Mouse (Mus musculus) megakaryocyte, adult 5-6 weeks (primary cell): ENCODE measurements around the gene Rnf40. TPM values are rescaled to one million over a fixed set of nuclear protein-coding genes. Genes with fewer than 3 reads are reported as not detected.
"Not testable (repeated sequence)": the region's sequence is repeated elsewhere in the genome, so short reads cannot be mapped to it uniquely, and the experiment has no call there.

ENCODE experiments used
- ATAC-seq: 2 replicates; pipeline ENCODE4 v1.8.0; 2016; ENCODE audit warnings: mild to moderate bottlenecking, inconsistent platforms; ENCODE audit not compliant: poor library complexity, severe bottlenecking
- total RNA-seq, 2 experiments: library from RNA; stranded (forward) in 1 of 2; stranded (reverse) in 1 of 2; fragments of 153-499, 151-499 nt in 1 of 2; fragments of 221-1000, 200-1000 nt in 1 of 2; gene quantifications; 2 replicates each; pipeline versions ENCODE4 v1.2.3 to v1.2.4; 2015 to 2017

The Rnf40 gene
- total RNA-seq, 2 experiments from 2014 or later = 18.8 to 35.1 TPM

- not testable (repeated sequence) for ATAC-seq
Observed at GRCm38 (mm10) chr7:127647576-127647975, 59.0 kb downstream of the Rnf40 start.

- ATAC-seq = no peak
Observed at GRCm38 (mm10) chr7:127648516-127649201, 60.1 kb downstream of the Rnf40 start.

GRCm38 (mm10) chr7:127649206-127649605 is 60.6 kb downstream of the Rnf40 start:
- ATAC-seq = no peak

- ATAC-seq = no peak
Observed at GRCm38 (mm10) chr7:127651624-127652023, 63.1 kb downstream of the Rnf40 start.

GRCm38 (mm10) chr7:127652050-127652449 is 63.5 kb downstream of the Rnf40 start:
- no peak for ATAC-seq

GRCm38 (mm10) chr7:127654318-127654717 is 65.8 kb downstream of the Rnf40 start:
- ATAC-seq = no peak

Other genes starting within 250 kb of the Rnf40 start
- 2.0 and 2.4 TPM in 2 replicates for gene Zfp768, start 243.2 kb upstream of the Rnf40 start, total RNA-seq (2015)
- gene Zfp768, start 243.2 kb upstream of the Rnf40 start, total RNA-seq (2017) = 3.9 and 4.6 TPM in 2 replicates
- gene Zfp747, start 212.7 kb upstream of the Rnf40 start, total RNA-seq (2015) = 3.2 and 6.1 TPM in 2 replicates
- gene Zfp747, start 212.7 kb upstream of the Rnf40 start, total RNA-seq (2017) = 7.6 and 17.8 TPM in 2 replicates
- gene 9130019O22Rik, start 201.6 kb upstream of the Rnf40 start, total RNA-seq (2015) = 1.8 TPM in 2 replicates
- 5.0 TPM in 2 replicates for gene 9130019O22Rik, start 201.6 kb upstream of the Rnf40 start, total RNA-seq (2017)
- 0.36 and 0.40 TPM in 2 replicates for gene E430018J23Rik, start 195.1 kb upstream of the Rnf40 start, total RNA-seq (2015)
- 1.7 and 2.8 TPM in 2 replicates for gene E430018J23Rik, start 195.1 kb upstream of the Rnf40 start, total RNA-seq (2017)
- 8.5 and 10.5 TPM in 2 replicates for gene Zfp764, start 181.9 kb upstream of the Rnf40 start, total RNA-seq (2015)
- 9.1 and 9.5 TPM in 2 replicates for gene Zfp764, start 181.9 kb upstream of the Rnf40 start, total RNA-seq (2017)
- gene Zfp688, start 166.7 kb upstream of the Rnf40 start, total RNA-seq (2015) = 17.1 and 17.3 TPM in 2 replicates
- gene Zfp688, start 166.7 kb upstream of the Rnf40 start, total RNA-seq (2017) = 7.9 and 14.0 TPM in 2 replicates
- gene Zfp689, start 139.6 kb upstream of the Rnf40 start, total RNA-seq (2015) = 1.2 and 1.6 TPM in 2 replicates
- gene Zfp689, start 139.6 kb upstream of the Rnf40 start, total RNA-seq (2017) = 1.4 and 1.8 TPM in 2 replicates
- 113 and 114 TPM in 2 replicates for gene Prr14, start 129.2 kb upstream of the Rnf40 start, total RNA-seq (2015)
- gene Prr14, start 129.2 kb upstream of the Rnf40 start, total RNA-seq (2017) = 37.0 and 46.2 TPM in 2 replicates
- 115 and 138 TPM in 2 replicates for gene Fbrs, start 109.6 kb upstream of the Rnf40 start, total RNA-seq (2015)
- 28.1 and 38.1 TPM in 2 replicates for gene Fbrs, start 109.6 kb upstream of the Rnf40 start, total RNA-seq (2017)
- 53.0 and 57.0 TPM in 2 replicates for gene Srcap, start 76.8 kb upstream of the Rnf40 start, total RNA-seq (2015)
- gene Srcap, start 76.8 kb upstream of the Rnf40 start, total RNA-seq (2017) = 15.8 and 21.1 TPM in 2 replicates
- gene Gm42715, start 69.2 kb upstream of the Rnf40 start, total RNA-seq (2015) = 14.8 and 16.7 TPM in 2 replicates
- gene Gm42715, start 69.2 kb upstream of the Rnf40 start, total RNA-seq (2017) = 5.4 and 8.3 TPM in 2 replicates
- gene Tmem265, start 27.4 kb upstream of the Rnf40 start, total RNA-seq (2015) = not detected in 2 replicates
- 2.5 TPM in 1 of 2 replicates, not detected in the other for gene Tmem265, start 27.4 kb upstream of the Rnf40 start, total RNA-seq (2017)
- 31.6 and 39.4 TPM in 2 replicates for gene Phkg2, start 15.4 kb upstream of the Rnf40 start, total RNA-seq (2015)
- 25.7 and 30.5 TPM in 2 replicates for gene Phkg2, start 15.4 kb upstream of the Rnf40 start, total RNA-seq (2017)
- 2.6 and 6.3 TPM in 2 replicates for gene Ccdc189, start 172 bp upstream of the Rnf40 start, total RNA-seq (2015)
- gene Ccdc189, start 172 bp upstream of the Rnf40 start, total RNA-seq (2017) = 2.5 and 11.0 TPM in 2 replicates
- gene Zfp629, start 27.0 kb downstream of the Rnf40 start, total RNA-seq (2015) = 3.5 TPM in 2 replicates
- 4.2 and 5.8 TPM in 2 replicates for gene Zfp629, start 27.0 kb downstream of the Rnf40 start, total RNA-seq (2017)
- gene Bcl7c, start 120.2 kb downstream of the Rnf40 start, total RNA-seq (2015) = 30.2 and 37.4 TPM in 2 replicates
- gene Bcl7c, start 120.2 kb downstream of the Rnf40 start, total RNA-seq (2017) = 8.6 and 16.6 TPM in 2 replicates
- gene Ctf1, start 124.0 kb downstream of the Rnf40 start, total RNA-seq (2015) = 0.16 TPM in 1 of 2 replicates, not detected in the other
- 0.29 TPM in 1 of 2 replicates, not detected in the other for gene Ctf1, start 124.0 kb downstream of the Rnf40 start, total RNA-seq (2017)
- gene Ctf2, start 143.4 kb downstream of the Rnf40 start, total RNA-seq (2015) = not detected in 2 replicates
- gene Ctf2, start 143.4 kb downstream of the Rnf40 start, total RNA-seq (2017) = not detected in 2 replicates
- gene Fbxl19, start 155.8 kb downstream of the Rnf40 start, total RNA-seq (2015) = 2.1 TPM in 2 replicates
- gene Fbxl19, start 155.8 kb downstream of the Rnf40 start, total RNA-seq (2017) = 5.8 and 6.2 TPM in 2 replicates
- gene Orai3, start 181.0 kb downstream of the Rnf40 start, total RNA-seq (2015) = 30.9 and 33.7 TPM in 2 replicates
- 29.5 and 32.7 TPM in 2 replicates for gene Orai3, start 181.0 kb downstream of the Rnf40 start, total RNA-seq (2017)
- gene Setd1a, start 187.9 kb downstream of the Rnf40 start, total RNA-seq (2015) = 35.2 and 43.3 TPM in 2 replicates
- gene Setd1a, start 187.9 kb downstream of the Rnf40 start, total RNA-seq (2017) = 7.7 and 9.8 TPM in 2 replicates
- not detected in 2 replicates for gene Gm49388, start 196.8 kb downstream of the Rnf40 start, total RNA-seq (2015)
- not detected in 2 replicates for gene Gm49388, start 196.8 kb downstream of the Rnf40 start, total RNA-seq (2017)
- 27.0 and 30.9 TPM in 2 replicates for gene Hsd3b7, start 211.8 kb downstream of the Rnf40 start, total RNA-seq (2015)
- gene Hsd3b7, start 211.8 kb downstream of the Rnf40 start, total RNA-seq (2017) = 28.5 and 28.7 TPM in 2 replicates
- 59.2 and 68.7 TPM in 2 replicates for gene Stx4a, start 235.5 kb downstream of the Rnf40 start, total RNA-seq (2015)
- 37.7 and 45.0 TPM in 2 replicates for gene Stx4a, start 235.5 kb downstream of the Rnf40 start, total RNA-seq (2017)
- gene Stx1b, start 235.8 kb downstream of the Rnf40 start, total RNA-seq (2015) = 0.04 TPM in 1 of 2 replicates, not detected in the other
- gene Stx1b, start 235.8 kb downstream of the Rnf40 start, total RNA-seq (2017) = not detected in 2 replicates